Mouse (Mus musculus) megakaryocyte, embryonic 14.5 days (primary cell): Measurements from ENCODE around the gene Crispld2.

Experiments
- FLI1 ChIP-seq: IDR thresholded peaks from 2 replicates; pipeline ENCODE4 v1.6.1; 2012; ENCODE audit warnings: low read length, inconsistent platforms, mixed read lengths
- GATA1 ChIP-seq: IDR thresholded peaks from 3 replicates; pipeline ENCODE4 v1.6.1; 2012; ENCODE audit warnings: mixed read lengths, low read length, inconsistent platforms, borderline replicate concordance

- TF ChIP-seq GATA1 (no peak), FLI1 (no peak)
These were observed 9.5 kb downstream of the Crispld2 start for GRCm38 (mm10) chr8:120001712-120002111.
